Mouse (Mus musculus) mammary gland, adult 2 months (tissue): Measurements from ENCODE around the gene Rpl27. TPM values are rescaled to one million over a fixed set of nuclear protein-coding genes. Genes with fewer than 3 reads are reported as not detected.

Experiments
- polyA plus RNA-seq: library from polyadenylated mRNA; depleted of rRNA; stranded (reverse); fragments of >200 nt; gene quantifications from 2 replicates; pipeline ENCODE4 v1.2.3, GENCODE M21; 2012; ENCODE audit warnings: low replicate concordance; rRNA removed

Rpl27 gene
- polyA plus RNA-seq: 285 and 417 TPM in 2 replicates

DNA sequence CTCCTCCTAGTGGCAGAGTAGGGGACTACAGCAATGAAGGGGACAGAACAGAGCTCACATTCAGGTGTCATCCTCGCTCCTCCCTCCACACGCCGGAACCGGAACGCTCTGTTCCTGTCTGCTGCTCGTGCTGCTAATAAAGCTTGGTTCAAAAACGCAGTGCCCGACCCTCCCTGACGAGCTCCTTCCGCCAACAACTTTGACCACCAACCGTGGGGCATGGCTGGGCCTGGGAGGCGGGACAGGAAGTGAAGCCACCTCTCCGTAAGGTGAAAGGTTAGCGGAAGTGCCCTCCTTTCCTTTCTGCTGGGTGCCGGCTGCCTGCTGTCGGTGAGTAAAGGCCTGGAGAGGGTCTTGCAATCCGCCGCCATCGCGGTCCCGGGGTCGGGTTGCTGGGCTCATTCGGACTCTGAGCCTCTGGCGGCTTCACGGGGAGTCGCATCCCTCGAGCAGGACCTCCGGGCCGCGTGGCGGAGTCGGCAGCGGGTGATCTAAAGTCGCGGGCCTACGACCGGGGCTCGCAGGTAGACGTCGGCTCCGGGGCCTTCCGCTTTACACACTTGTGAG, at the start of gene Rpl27:
Gene Rpl27 (plus strand): TSS at position 172 of the 567 bp plus-strand sequence.

DNA sequence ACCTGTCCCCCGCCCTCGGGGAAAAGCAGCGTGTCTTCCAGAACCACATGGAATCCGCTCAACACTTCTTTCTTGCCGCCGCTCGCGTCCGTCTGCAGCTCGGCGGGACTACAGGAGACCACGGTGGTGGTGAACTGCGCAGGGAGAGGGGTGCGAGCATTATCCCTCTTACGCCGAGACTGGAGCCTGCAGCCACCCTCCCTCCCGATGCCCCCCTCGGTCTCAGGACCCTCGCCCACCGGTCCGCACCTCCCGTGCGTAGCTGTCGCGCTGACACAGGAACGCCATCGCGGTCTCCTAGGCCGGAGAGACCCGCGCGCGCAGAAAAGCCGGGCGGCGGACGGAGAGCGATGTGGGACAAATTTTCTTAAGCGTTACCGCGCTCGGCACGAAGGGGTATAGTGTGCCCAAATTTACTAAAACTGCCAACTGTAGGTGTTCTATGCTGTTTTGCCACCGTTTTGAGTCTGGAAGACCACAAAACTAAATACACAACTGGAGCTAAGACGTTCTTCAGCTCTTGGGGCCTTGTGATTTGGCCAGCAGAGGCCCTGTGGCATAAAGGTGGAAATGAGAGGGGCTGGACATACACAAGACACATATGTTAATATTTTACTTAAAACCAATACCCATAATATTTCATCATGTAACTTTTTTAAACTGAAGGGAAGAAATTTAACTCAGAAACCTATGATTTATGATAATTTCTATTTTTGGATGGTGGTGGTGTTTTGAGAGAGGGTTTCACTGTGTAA, 24.8 kb upstream of the Rpl27 start, which contains the start of gene Aarsd1:
Gene Aarsd1 (minus strand): TSS at position 515 of the 755 bp plus-strand sequence.

GRCm38 (mm10) chr11:101424105-101424851, 17.8 kb upstream of the Rpl27 start, which contains the start of gene Gm27029:
Gene Gm27029 (minus strand): TSS chr11:101424796.

GRCm38 (mm10) chr11:101424925-101425813, 16.9 kb upstream of the Rpl27 start, which contains the start of the genes Rundc1 and Ptges3l:
Gene Rundc1 (plus strand): TSS chr11:101425085.
Gene Ptges3l (minus strand): TSS chr11:101425333.

DNA sequence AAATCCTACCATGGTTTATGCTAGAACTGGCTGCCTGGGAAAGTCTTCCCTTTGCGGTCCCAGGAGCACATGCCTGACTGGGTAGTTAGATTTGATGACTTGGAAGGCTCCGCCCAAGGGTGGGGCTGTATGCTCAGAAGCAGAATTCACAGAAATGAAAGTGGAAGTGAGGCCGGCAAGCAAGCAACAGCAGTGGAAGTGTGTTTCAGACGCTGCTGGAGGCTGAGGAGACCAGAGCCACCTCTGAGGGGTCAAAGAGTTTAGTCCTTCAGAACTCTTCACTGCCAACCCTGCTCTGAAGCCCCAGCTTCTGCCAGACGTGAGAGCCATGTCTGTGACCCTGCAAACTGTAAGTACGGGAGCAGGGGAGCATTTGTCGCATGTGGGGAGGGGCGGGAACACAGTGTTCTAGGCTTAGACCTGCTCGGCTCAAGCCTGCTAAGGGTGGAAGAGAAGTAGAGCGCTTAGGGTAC, 6.2 kb downstream of the Rpl27 start, which contains the start of gene Ifi35:
Gene Ifi35 (plus strand): TSS at position 134 of the 473 bp plus-strand sequence.

DNA sequence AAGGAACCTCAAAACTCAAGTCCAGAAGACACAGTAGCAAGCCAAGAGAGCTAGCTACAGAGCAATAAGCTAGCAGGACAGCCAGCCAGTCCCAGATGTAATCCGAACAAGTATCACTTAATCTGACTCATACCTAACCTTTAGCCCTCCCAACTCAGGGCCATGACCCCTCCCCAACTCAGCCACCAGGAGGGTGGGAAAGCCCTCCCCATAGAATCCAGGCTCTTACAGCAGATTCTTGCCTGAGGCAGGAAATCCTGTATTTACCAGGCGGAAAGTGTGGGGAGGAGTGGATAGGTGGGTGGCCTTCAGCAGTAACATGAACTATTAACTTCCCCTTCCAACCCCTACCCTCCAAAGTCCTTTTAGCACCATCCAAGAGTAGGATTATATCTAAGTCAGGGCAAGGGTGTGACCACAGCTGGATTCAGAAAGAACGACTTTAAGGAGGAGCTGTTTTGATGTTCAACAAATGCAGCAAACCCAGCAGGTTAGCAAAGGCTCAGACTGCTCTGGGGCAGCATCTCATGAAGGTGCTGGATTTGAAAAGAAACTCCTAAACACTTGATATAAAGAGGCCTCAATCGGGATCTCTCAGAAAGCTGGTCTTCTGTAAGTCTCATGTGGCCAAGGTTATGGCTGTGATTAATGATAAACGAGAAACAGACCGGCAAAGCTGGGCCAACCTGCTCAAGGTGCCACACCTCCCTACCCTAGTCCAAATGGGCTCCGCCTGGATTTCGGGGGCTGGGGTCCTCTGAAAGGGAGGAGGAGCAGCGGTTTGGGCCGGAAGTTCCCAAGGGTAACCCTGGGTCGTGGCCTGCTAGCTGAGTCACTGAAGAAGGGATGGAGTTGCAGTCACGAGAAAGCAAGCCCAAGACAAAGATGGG, 22.4 kb downstream of the Rpl27 start, which contains the start of gene Rnd2:
Gene Rnd2 (plus strand): TSS at position 789 of the 890 bp plus-strand sequence.

DNA sequence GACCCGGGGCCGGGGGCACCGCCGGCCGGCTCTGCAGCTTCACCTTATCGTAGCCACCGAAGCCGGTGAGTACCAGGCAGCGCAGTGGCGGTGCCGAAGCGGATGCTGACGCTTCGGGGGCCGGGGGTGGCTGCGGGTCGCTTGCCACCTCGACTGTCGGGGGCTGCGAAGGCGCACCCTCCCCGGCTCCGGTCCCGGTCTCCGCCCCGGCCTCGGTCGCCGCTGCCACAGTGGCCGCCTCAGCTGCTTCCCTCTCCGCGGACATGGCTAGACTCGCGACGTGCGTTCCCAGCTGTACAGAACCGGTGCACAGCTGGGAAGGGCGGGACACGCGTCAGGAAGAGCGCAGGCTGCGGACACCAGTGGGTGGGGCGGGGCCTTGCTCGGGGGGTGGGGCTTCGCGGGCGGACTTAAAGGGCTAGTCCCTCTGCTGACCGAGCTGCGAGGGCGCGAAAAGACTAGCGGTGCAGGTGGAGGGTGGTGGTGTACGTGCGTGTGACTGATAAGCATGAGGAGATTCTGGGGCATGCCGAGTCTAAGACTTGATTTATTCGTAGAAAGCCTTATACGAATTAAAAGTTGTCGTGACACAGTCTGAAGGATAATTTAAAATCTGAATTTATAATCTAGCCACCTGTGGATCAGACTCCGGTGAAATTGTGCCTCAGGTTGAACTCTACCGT, 23.9 kb downstream of the Rpl27 start, which contains the start of gene Vat1:
Gene Vat1 (minus strand): TSS at position 362 of the 683 bp plus-strand sequence.

Other genes starting within 250 kb of the Rpl27 start
- 34.7 and 54.3 TPM in 2 replicates for gene Ezh1, start 215.8 kb upstream of the Rpl27 start, polyA plus RNA-seq
- gene Ramp2, start 196.3 kb upstream of the Rpl27 start, polyA plus RNA-seq: 138 and 195 TPM in 2 replicates
- gene Vps25, start 188.6 kb upstream of the Rpl27 start, polyA plus RNA-seq: 89.8 and 96.1 TPM in 2 replicates
- 1.9 and 2.4 TPM in 2 replicates for gene Wnk4, start 181.7 kb upstream of the Rpl27 start, polyA plus RNA-seq
- gene Cntd1, start 163.3 kb upstream of the Rpl27 start, polyA plus RNA-seq: 0.05 and 0.17 TPM in 2 replicates
- 190 and 296 TPM in 2 replicates for gene Coa3, start 163.2 kb upstream of the Rpl27 start, polyA plus RNA-seq
- 53.9 and 131 TPM in 2 replicates for gene Becn1, start 140.0 kb upstream of the Rpl27 start, polyA plus RNA-seq
- gene Psme3, start 126.1 kb upstream of the Rpl27 start, polyA plus RNA-seq: 44.3 and 89.4 TPM in 2 replicates
- 6.3 and 7.4 TPM in 2 replicates for gene Aoc2, start 117.2 kb upstream of the Rpl27 start, polyA plus RNA-seq
- 268 and 327 TPM in 2 replicates for gene Aoc3, start 111.7 kb upstream of the Rpl27 start, polyA plus RNA-seq
- gene G6pc, start 74.7 kb upstream of the Rpl27 start, polyA plus RNA-seq: 0.06 and 0.60 TPM in 2 replicates
- gene Aarsd1, start 24.7 kb upstream of the Rpl27 start, polyA plus RNA-seq: 22.4 and 22.6 TPM in 2 replicates
- 0.46 TPM in 1 of 2 replicates, not detected in the other for gene Gm27029, start 17.5 kb upstream of the Rpl27 start, polyA plus RNA-seq
- 24.9 and 25.1 TPM in 2 replicates for gene Rundc1, start 17.2 kb upstream of the Rpl27 start, polyA plus RNA-seq
- gene Ptges3l, start 17.0 kb upstream of the Rpl27 start, polyA plus RNA-seq: 3.4 and 15.5 TPM in 2 replicates
- 48.5 and 57.7 TPM in 2 replicates for gene Ifi35, start 6.1 kb downstream of the Rpl27 start, polyA plus RNA-seq
- gene Rnd2, start 22.7 kb downstream of the Rpl27 start, polyA plus RNA-seq: 9.3 and 10.1 TPM in 2 replicates
- 137 and 204 TPM in 2 replicates for gene Vat1, start 23.9 kb downstream of the Rpl27 start, polyA plus RNA-seq
- gene Brca1, start 109.7 kb downstream of the Rpl27 start, polyA plus RNA-seq: 0.37 and 0.60 TPM in 2 replicates
- 98.5 and 134 TPM in 2 replicates for gene Nbr1, start 109.9 kb downstream of the Rpl27 start, polyA plus RNA-seq
- gene Tmem106a, start 139.9 kb downstream of the Rpl27 start, polyA plus RNA-seq: 72.0 and 133 TPM in 2 replicates
- gene Gm11634, start 157.0 kb downstream of the Rpl27 start, polyA plus RNA-seq: not detected in 2 replicates
- gene Rdm1, start 184.9 kb downstream of the Rpl27 start, polyA plus RNA-seq: 21.4 and 37.1 TPM in 2 replicates
- gene Arl4d, start 223.2 kb downstream of the Rpl27 start, polyA plus RNA-seq: 7.7 and 8.1 TPM in 2 replicates